Mouse (Mus musculus) thymus, adult 2 months (tissue): ENCODE measurements at regions not wholly inside any gene's neighbourhood (a gene's known extent, or its start where the extent isn't known, plus 50 kb on each side); places are given as distances from the start of the nearest gene placed in this dataset.

Experiments used
- DNase-seq: peaks from one replicate; pipeline ENCODE4 v3.0.0; 2021
- H3K27ac ChIP-seq: fragments of 200-500 bp; 2 replicates; pipeline ENCODE4 v1.5.1; 2012; ENCODE audit warnings: low read length, control low read depth; ENCODE audit not compliant: control insufficient read depth, insufficient read depth
- H3K27me3 ChIP-seq: fragments of 200-500 bp; 2 replicates; pipeline ENCODE4 v1.6.1; 2012; ENCODE audit warnings: mild to moderate bottlenecking, low read length, moderate library complexity, mixed read lengths; ENCODE audit not compliant: control insufficient read depth, insufficient read depth
- H3K36me3 ChIP-seq: fragments of 200-500 bp; 2 replicates; pipeline ENCODE4 v1.6.1; 2012; ENCODE audit warnings: mild to moderate bottlenecking, low read length, moderate library complexity; ENCODE audit not compliant: control insufficient read depth, insufficient read depth
- H3K4me1 ChIP-seq: fragments of 200-500 bp; replicated peaks from 2 replicates; pipeline ENCODE4 v1.6.1; 2012; ENCODE audit warnings: low read length; ENCODE audit not compliant: control insufficient read depth, insufficient read depth
- H3K4me3 ChIP-seq: fragments of 200-500 bp; 2 replicates; pipeline ENCODE4 v1.5.1; 2012; ENCODE audit warnings: mild to moderate bottlenecking, low read length, control low read depth, moderate library complexity; ENCODE audit not compliant: control insufficient read depth, insufficient read depth
- CTCF ChIP-seq: fragments of 200-500 bp; IDR thresholded peaks from 2 replicates; pipeline ENCODE4 v1.5.1; 2012; ENCODE audit warnings: mild to moderate bottlenecking, control low read depth, low read length, moderate library complexity, borderline replicate concordance; ENCODE audit not compliant: control insufficient read depth, poor library complexity, insufficient read depth; ENCODE audit errors: extremely low read depth
- POLR2A ChIP-seq: fragments of 200-500 bp; IDR thresholded peaks from 2 replicates; pipeline ENCODE4 v1.6.1; 2012; ENCODE audit warnings: mild to moderate bottlenecking, low read length, control low read depth, moderate library complexity; ENCODE audit not compliant: control insufficient read depth, poor library complexity, insufficient read depth; ENCODE audit errors: extremely low read depth
- WGBS: fragments of 180-500 bp; shearing (Covaris S2); methylation state at CpG from one replicate; pipeline ENCODE4 v1.1.7; 2018; 5-methylcytosine and 5-hydroxymethylcytosine counted together

DNA sequence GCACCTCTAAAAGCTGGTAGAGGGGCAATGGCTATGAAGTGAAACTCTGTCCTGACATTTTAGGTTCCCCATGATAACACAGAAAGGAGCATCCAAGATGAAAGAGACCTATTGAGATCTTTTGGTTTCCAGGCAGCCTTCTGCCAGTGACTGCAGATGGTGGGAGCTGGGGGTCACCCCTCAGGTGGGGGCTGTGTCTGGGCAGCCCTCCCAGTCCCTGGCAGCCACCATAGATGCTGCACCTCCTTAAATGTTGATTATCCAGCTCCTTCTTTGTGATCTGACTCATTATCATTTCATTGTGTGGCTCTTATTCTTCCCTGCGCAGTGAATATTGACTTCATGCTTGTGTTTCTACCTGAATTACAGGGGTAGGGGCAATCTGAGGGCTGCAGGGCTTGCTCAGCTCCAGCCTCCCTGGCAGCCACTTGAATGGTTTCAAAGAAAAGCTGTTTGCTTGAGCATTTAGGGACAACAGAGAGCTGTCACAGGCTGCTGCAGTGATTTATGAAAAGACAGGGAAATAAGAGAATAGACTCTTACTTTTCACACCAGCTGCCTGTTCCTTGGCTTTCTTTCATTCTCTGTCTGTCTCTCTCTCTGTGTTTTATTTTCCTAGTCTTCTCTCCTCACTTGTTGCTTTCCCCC, 113.1 kb upstream of the Jag1 start:
- 70% methylated on average over 1 of the region's 1 CpGs for WGBS
- H3K4me1 ChIP-seq: no peaks in the 10 kb centered on the region

DNA sequence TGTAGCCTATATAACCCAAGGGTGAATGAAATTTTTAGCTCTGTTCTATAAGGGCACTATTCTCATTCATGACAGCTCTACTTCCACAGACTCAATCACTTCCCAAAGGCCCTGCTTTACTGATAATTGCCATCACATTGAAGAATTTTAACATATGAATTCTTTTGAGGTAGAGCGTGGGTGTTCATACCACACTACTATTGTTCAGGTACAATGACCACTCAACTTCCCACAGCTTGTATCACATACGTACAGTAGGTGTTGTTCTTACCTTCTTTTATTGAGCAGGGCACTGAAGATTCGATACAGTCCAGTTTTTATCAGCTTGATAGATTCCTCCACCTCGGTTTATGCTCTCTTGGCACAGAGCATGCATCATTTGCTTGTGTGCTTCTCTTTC, 111.1 kb upstream of the Jag1 start:
- no peak for TF ChIP-seq CTCF
- no peak for TF ChIP-seq POLR2A
- Histone ChIP-seq H3K27ac (no peak overlapping the region), H3K36me3 (no peaks in the 10 kb centered on the region), H3K4me3 (no peak overlapping the region), H3K27me3 (no peaks in the 10 kb centered on the region), H3K4me1 (no peaks in the 10 kb centered on the region)
- WGBS: 91% methylated on average over 4 of the region's 4 CpGs
- DNase-seq: no peak

More for the DNA sequence above, 113.1 kb upstream of the Jag1 start:
- Histone ChIP-seq H3K4me3 (no peak overlapping the region), H3K27ac (no peak overlapping the region), H3K27me3 (no peaks in the 10 kb centered on the region), H3K36me3 (no peaks in the 10 kb centered on the region)
- no peak for TF ChIP-seq POLR2A
- TF ChIP-seq CTCF: no peak
- DNase-seq: no peak

DNA sequence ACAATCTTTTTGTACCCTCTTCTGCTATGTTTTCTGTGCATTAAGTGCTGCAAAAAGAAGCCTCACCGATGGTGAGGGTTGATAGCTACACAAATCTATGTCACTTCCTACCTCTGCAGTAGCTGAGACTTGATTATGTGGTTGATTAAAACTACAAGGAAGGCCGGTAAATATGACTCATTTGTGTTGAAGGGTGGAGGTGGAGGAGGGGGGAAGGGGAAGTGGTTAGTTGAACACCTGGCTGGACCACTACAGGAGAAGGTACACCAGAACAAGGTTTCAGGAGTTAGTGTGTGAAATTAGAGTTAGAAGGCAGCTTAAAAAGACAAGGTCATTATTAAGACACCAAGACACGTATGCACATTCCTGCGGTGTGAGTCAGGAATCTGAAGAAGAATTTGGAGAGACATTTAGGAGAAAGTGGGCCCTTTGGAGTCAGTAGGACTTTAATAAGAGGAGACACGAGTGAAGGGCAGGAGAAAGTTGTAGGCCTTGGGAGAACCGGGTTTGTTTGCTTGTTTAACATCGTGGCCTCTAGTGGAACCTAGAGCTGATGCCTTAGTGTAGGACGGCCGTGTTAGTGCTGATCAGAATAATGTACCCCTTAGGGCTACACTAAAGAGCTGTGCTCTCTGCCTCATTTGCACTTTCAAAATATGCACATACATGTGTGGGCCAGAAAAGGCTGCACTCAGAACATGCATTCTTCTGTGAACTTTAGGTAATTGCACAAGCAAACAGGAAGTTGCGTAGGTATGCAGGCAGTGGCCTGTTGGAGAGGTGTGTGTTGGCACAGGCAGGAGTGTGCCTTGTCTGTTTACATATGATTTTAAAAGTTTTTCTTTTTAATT, 108.5 kb upstream of the Jag1 start:
- Histone ChIP-seq H3K27ac (no peak overlapping the region), H3K4me1 (no peaks in the 10 kb centered on the region), H3K36me3 (no peaks in the 10 kb centered on the region), H3K4me3 (no peak overlapping the region), H3K27me3 (no peaks in the 10 kb centered on the region)
- 71% methylated on average over 10 of the region's 10 CpGs for WGBS
- TF ChIP-seq CTCF (no peak), POLR2A (no peak)
- no peak for DNase-seq

DNA sequence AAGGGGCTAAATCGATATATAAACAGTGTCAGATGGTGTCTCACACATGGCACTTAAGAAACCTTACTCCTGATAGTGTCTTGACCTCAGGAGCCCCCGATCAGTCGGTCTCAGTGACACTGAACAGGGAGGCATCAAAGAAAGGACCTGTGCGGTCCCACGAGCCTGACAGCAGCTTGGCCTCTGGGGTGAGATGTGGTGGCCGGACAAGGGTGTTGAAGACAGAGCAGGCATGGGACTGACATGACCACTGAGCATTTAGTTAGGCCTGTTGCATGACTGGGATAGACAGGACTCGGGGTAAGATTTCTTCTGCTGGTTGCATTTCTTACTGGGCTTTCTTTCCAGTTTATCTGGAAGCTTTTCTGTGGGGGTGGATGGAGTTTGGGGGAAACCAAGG, 99.3 kb upstream of the Jag1 start:
- TF ChIP-seq POLR2A (no peak), CTCF (no peak)
- H3K36me3 ChIP-seq: no peaks in the 10 kb centered on the region
- H3K4me3 ChIP-seq: no peak overlapping the region
- H3K4me1 ChIP-seq: no peaks in the 10 kb centered on the region
- 84% methylated on average over 7 of the region's 7 CpGs for WGBS
- H3K27ac ChIP-seq: no peak overlapping the region
- DNase-seq: no peak
- no peaks in the 10 kb centered on the region for H3K27me3 ChIP-seq

DNA sequence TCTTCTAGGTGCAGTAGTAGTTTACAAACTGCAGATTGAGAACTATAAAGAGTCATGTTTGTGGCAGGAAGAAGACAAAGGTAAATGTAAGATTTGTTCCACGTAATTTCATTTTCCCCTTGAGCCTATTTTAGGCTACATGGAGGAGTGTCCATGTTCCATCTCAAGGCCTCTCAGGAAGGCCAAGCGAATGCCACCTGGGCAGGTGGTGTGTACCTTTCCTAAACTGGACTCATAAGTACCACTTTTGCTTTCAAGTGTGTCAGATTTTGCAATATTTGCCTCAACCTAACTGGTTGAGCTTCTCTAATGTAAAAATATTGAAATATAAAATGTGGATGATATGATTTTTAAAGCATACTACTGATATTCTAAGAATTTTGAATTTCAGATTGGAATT, 91.4 kb upstream of the Jag1 start:
- H3K36me3 ChIP-seq: no peaks in the 10 kb centered on the region
- TF ChIP-seq POLR2A (no peak), CTCF (no peak)
- 83% methylated on average over 2 of the region's 2 CpGs for WGBS
- no peaks in the 10 kb centered on the region for H3K27me3 ChIP-seq
- H3K27ac ChIP-seq: no peak overlapping the region
- DNase-seq: no peak
- H3K4me1 ChIP-seq: no peaks in the 10 kb centered on the region
- H3K4me3 ChIP-seq: no peak overlapping the region

DNA sequence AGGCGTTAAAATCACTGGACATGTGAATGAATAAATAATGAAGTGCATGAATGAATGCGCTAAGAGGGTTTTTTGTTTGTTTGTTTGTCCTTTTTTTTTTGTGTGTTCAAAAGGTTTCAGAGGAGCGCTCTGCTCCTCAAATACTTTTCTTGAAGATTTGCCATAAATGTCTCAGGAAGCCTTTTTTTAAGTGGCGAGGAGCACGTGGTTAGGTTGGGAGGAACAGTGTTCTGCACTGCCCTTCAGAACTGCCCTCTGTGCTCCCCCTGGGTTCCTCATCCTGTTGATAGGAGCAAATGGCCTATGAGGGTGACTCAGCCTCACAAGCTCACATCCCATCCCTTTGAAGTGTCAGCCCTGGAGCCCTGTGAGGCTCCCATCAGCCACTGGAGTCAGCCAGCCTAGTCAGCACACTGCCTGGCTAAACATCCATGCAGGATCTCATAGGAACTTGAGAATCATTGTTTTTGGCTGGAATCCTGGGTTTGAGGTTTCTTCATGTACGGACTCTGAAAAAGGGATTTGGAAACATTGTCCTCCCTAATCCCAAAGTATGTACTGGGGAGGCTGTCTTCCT, 87.9 kb upstream of the Jag1 start:
- no peak for DNase-seq
- Histone ChIP-seq H3K36me3 (no peaks in the 10 kb centered on the region), H3K4me1 (no peaks in the 10 kb centered on the region), H3K27ac (no peak overlapping the region), H3K27me3 (no peaks in the 10 kb centered on the region), H3K4me3 (no peak overlapping the region)
- TF ChIP-seq CTCF (no peak), POLR2A (no peak)
- WGBS: 70% methylated on average over 6 of the region's 6 CpGs
